Mouse (Mus musculus): ENCODE measurements around the gene P2rx3.

P2rx3 gene

GRCm38 (mm10) chr2:85037047-85038026, at the start of gene P2rx3, which contains the start of gene Ssrp1:
Gene P2rx3 (minus strand): TSS chr2:85037462.
Gene Ssrp1 (plus strand): TSS chr2:85037234.
- peak; percentile 88 for DNase-seq (ENCODE audit: low read depth, low spot score)

- no peak for DNase-seq (ENCODE audit: low read depth, low spot score)
Measured at GRCm38 (mm10) chr2:85073751-85074150, 36.5 kb upstream of the P2rx3 start.

GRCm38 (mm10) chr2:85071921-85072320, 34.7 kb upstream of the P2rx3 start:
- no peak for DNase-seq (ENCODE audit: low read depth, low spot score)

GRCm38 (mm10) chr2:85070086-85070485, 32.8 kb upstream of the P2rx3 start:
- DNase-seq (ENCODE audit: low read depth, low spot score) = no peak

- DNase-seq (ENCODE audit: low read depth, low spot score) = no peak
Measured at GRCm38 (mm10) chr2:85068626-85069025, 31.4 kb upstream of the P2rx3 start.

- no peak for DNase-seq (ENCODE audit: low read depth, low spot score)
Measured at GRCm38 (mm10) chr2:85067903-85068625, 30.8 kb upstream of the P2rx3 start.

GRCm38 (mm10) chr2:85066937-85067336, 29.7 kb upstream of the P2rx3 start:
- no peak for DNase-seq (ENCODE audit: low read depth, low spot score)

- DNase-seq (ENCODE audit: low read depth, low spot score) = no peak
Measured at GRCm38 (mm10) chr2:85065141-85065875, 28.0 kb upstream of the P2rx3 start.

- DNase-seq (ENCODE audit: low read depth, low spot score) = no peak
Measured at GRCm38 (mm10) chr2:85061107-85061541, 23.9 kb upstream of the P2rx3 start.

- no peak for DNase-seq (ENCODE audit: low read depth, low spot score)
Measured at GRCm38 (mm10) chr2:85060591-85061060, 23.4 kb upstream of the P2rx3 start.

- no peak for DNase-seq (ENCODE audit: low read depth, low spot score)
Measured at GRCm38 (mm10) chr2:85059677-85060076, 22.4 kb upstream of the P2rx3 start.

GRCm38 (mm10) chr2:85056711-85057110, 19.4 kb upstream of the P2rx3 start:
- no peak for DNase-seq (ENCODE audit: low read depth, low spot score)

GRCm38 (mm10) chr2:85053192-85053816, 16.0 kb upstream of the P2rx3 start:
- DNase-seq (ENCODE audit: low read depth, low spot score) = no peak

- no peak for DNase-seq (ENCODE audit: low read depth, low spot score)
Measured at GRCm38 (mm10) chr2:85050746-85051145, 13.5 kb upstream of the P2rx3 start.

GRCm38 (mm10) chr2:85050001-85050634, 12.9 kb upstream of the P2rx3 start:
- no peak for DNase-seq (ENCODE audit: low read depth, low spot score)

- DNase-seq (ENCODE audit: low read depth, low spot score) = no peak
Measured at GRCm38 (mm10) chr2:85049277-85049676, 12.0 kb upstream of the P2rx3 start.

- DNase-seq (ENCODE audit: low read depth, low spot score) = no peak
Measured at GRCm38 (mm10) chr2:85048168-85048751, 11.0 kb upstream of the P2rx3 start.

- DNase-seq (ENCODE audit: low read depth, low spot score) = peak; percentile 84
Measured at GRCm38 (mm10) chr2:85047596-85048167, 10.4 kb upstream of the P2rx3 start, which contains the start of gene Tnks1bp1. Gene Tnks1bp1 (plus strand): TSS chr2:85048022.

- DNase-seq (ENCODE audit: low read depth, low spot score) = no peak
Measured at GRCm38 (mm10) chr2:85047081-85047480, 9.8 kb upstream of the P2rx3 start.

GRCm38 (mm10) chr2:85046222-85046621, 9.0 kb upstream of the P2rx3 start:
- DNase-seq (ENCODE audit: low read depth, low spot score) = no peak
